Mouse (Mus musculus): ENCODE measurements around the gene Ercc4. TPM values are rescaled to one million over a fixed set of nuclear protein-coding genes. Genes with fewer than 3 reads are reported as not detected.

The Ercc4 gene
- total and polyA plus RNA-seq, 3 experiments = 10.6 to 15.5 TPM; not detected in 1

GRCm38 (mm10) chr16:13184381-13184780 lies 74.9 kb downstream of the Ercc4 start:
- no peaks in the 10 kb centered on the region for H3K9me3 ChIP-seq (replicated peaks; ENCODE audit: insufficient read depth, low read length)
- no peak overlapping the region for H3K4me3 ChIP-seq (ENCODE audit: control insufficient read depth in 1 of 2, insufficient read depth in 1 of 2, low read depth in 2 of 2, low read length in 2 of 2)
- no peak overlapping the region for H3K9ac ChIP-seq (ENCODE audit: control insufficient read depth, low read depth, low read length, poor library complexity, severe bottlenecking)
- H3K36me3 ChIP-seq (ENCODE audit: control insufficient read depth in 1 of 2, insufficient read depth in 2 of 2, low read length in 2 of 2) = no peaks in the 10 kb centered on the region
- no peaks in the 10 kb centered on the region for H3K79me2 ChIP-seq (ENCODE audit: control insufficient read depth, insufficient read depth, low read length, poor library complexity)
- TF ChIP-seq TCF12 (IDR thresholded peaks at IDR 0.05; ENCODE audit: low read depth, low read length) = no peak
- TF ChIP-seq TBP (IDR thresholded peaks at IDR 0.05; ENCODE audit: low read depth, low read length) = no peak
- no peak for TF ChIP-seq MEF2A (IDR thresholded peaks at IDR 0.05; ENCODE audit: extremely low read depth, insufficient replicate concordance, low read depth, low read length, poor library complexity, severe bottlenecking)
- TF ChIP-seq MAZ (IDR thresholded peaks at IDR 0.05; ENCODE audit: low read depth, low read length) = no peak
- TF ChIP-seq MXI1 (IDR thresholded peaks at IDR 0.05; ENCODE audit: low read depth, low read length) = no peak
- TF ChIP-seq ZC3H11A (IDR thresholded peaks at IDR 0.05; ENCODE audit: low read depth, low read length) = no peak
- TF ChIP-seq GATA1 (IDR thresholded peaks at IDR 0.05; ENCODE audit: low read depth, low read length) = no peak
- TF ChIP-seq RCOR1 (IDR thresholded peaks at IDR 0.05; ENCODE audit: low read depth, low read length) = no peak
- TF ChIP-seq EP300 (IDR thresholded peaks at IDR 0.05; ENCODE audit: low read depth in 1 of 2, low read length in 2 of 2) = no peak
- no peaks in the 10 kb centered on the region for H3K27me3 ChIP-seq (ENCODE audit: control insufficient read depth in 1 of 2, insufficient read depth in 2 of 2, low read length in 2 of 2)
- H3K27ac ChIP-seq (ENCODE audit: control insufficient read depth, low read depth, low read length) = no peak overlapping the region
- no peaks in the 10 kb centered on the region for H3K4me1 ChIP-seq (ENCODE audit: control insufficient read depth in 1 of 2, insufficient read depth in 2 of 2, low read length in 2 of 2)
- DNase-seq (ENCODE audit: low read depth, low spot score) = no peak

GRCm38 (mm10) chr16:13189430-13190107 lies 80.1 kb downstream of the Ercc4 start:
- H3K4me3 ChIP-seq (ENCODE audit: control insufficient read depth in 1 of 2, insufficient read depth in 1 of 2, low read depth in 2 of 2, low read length in 2 of 2) = no peak overlapping the region
- DNase-seq (ENCODE audit: low read depth, low spot score) = no peak

More at GRCm38 (mm10) chr16:13189430-13190107, 80.1 kb downstream of the Ercc4 start:
- Histone ChIP-seq H3K27me3 (ENCODE audit: control insufficient read depth in 1 of 2, insufficient read depth in 2 of 2, low read length in 2 of 2) (no peaks in the 10 kb centered on the region), H3K36me3 (ENCODE audit: control insufficient read depth in 1 of 2, insufficient read depth in 2 of 2, low read length in 2 of 2) (peaks cover 0 to 8% of the 10 kb centered on the region in 2 experiments; a peak in 2 of 4 replicates), H3K9ac (ENCODE audit: control insufficient read depth, low read depth, low read length, poor library complexity, severe bottlenecking) (no peak overlapping the region), H3K79me2 (ENCODE audit: control insufficient read depth, insufficient read depth, low read length, poor library complexity) (no peaks in the 10 kb centered on the region), H3K9me3 (replicated peaks; ENCODE audit: insufficient read depth, low read length) (no peaks in the 10 kb centered on the region), H3K4me1 (ENCODE audit: control insufficient read depth in 1 of 2, insufficient read depth in 2 of 2, low read length in 2 of 2) (peaks cover 2 to 11% of the 10 kb centered on the region in 2 experiments; a peak in 3 of 4 replicates), H3K27ac (ENCODE audit: control insufficient read depth, low read depth, low read length) (no peak overlapping the region)
- TF ChIP-seq E2F4 (IDR thresholded peaks at IDR 0.05; ENCODE audit: borderline replicate concordance, low read depth, low read length) = no peak
- TF ChIP-seq GATA1 (IDR thresholded peaks at IDR 0.05; ENCODE audit: low read depth, low read length) = no peak
- no peak for TF ChIP-seq HCFC1 (IDR thresholded peaks at IDR 0.05; ENCODE audit: low read depth, low read length)
- no peak for TF ChIP-seq CTCF (IDR thresholded peaks at IDR 0.05 in 2 of 3, conservative IDR thresholded peaks at IDR 0.05 in 1 of 3; ENCODE audit: control insufficient read depth in 1 of 3, insufficient read depth in 1 of 3, low read depth in 2 of 3, low read length in 3 of 3, poor library complexity in 1 of 3, severe bottlenecking in 1 of 3)
- TF ChIP-seq EP300 (IDR thresholded peaks at IDR 0.05; ENCODE audit: low read depth in 1 of 2, low read length in 2 of 2) = no peak
- no peak for TF ChIP-seq NELFE (IDR thresholded peaks at IDR 0.05; ENCODE audit: low read depth, low read length)
- no peak for TF ChIP-seq MEF2A (IDR thresholded peaks at IDR 0.05; ENCODE audit: extremely low read depth, insufficient replicate concordance, low read depth, low read length, poor library complexity, severe bottlenecking)
- no peak for TF ChIP-seq MYB (IDR thresholded peaks at IDR 0.05; ENCODE audit: low read depth, low read length)
- TF ChIP-seq CHD1 (IDR thresholded peaks at IDR 0.05; ENCODE audit: low read depth, low read length) = no peak
- TF ChIP-seq TCF12 (IDR thresholded peaks at IDR 0.05; ENCODE audit: low read depth, low read length) = no peak
- no peak for TF ChIP-seq MAX (IDR thresholded peaks at IDR 0.05; ENCODE audit: low read length)
- TF ChIP-seq ZNF384 (IDR thresholded peaks at IDR 0.05; ENCODE audit: low read depth, low read length) = no peak
- no peak for TF ChIP-seq MXI1 (IDR thresholded peaks at IDR 0.05; ENCODE audit: low read depth, low read length)
- no peak for TF ChIP-seq USF2 (IDR thresholded peaks at IDR 0.05; ENCODE audit: borderline replicate concordance in 1 of 2, insufficient read depth in 1 of 2, low read depth in 1 of 2, low read length in 2 of 2)
- TF ChIP-seq RCOR1 (IDR thresholded peaks at IDR 0.05; ENCODE audit: low read depth, low read length) = no peak

Data from MEL (cell line).